Mouse (Mus musculus) lung, postnatal 0 days (tissue): ENCODE results near the gene Babam2. TPM values are rescaled to one million over a fixed set of nuclear protein-coding genes. Genes with fewer than 3 reads are reported as not detected.

Source experiments
- ATAC-seq: fragments of 200-750 bp; cut with Nextera tagmentation; 2 replicates; pipeline ENCODE4 v1.8.0; 2017; ENCODE audit warnings: moderate library complexity
- DNase-seq: peaks from one replicate; pipeline ENCODE4 v3.0.0-alpha.2; 2016; ENCODE audit warnings: low spot score
- H3K27ac ChIP-seq: fragments of 300-500 bp; sonication (generic); 2 replicates; pipeline ENCODE4 v1.5.1; 2014; ENCODE audit warnings: antibody characterized with exemption, mild to moderate bottlenecking, low read length, mixed read lengths
- H3K27me3 ChIP-seq: fragments of 300-500 bp; sonication (generic); replicated peaks from 2 replicates; pipeline ENCODE4 v1.6.1; 2014; ENCODE audit warnings: low read length, mixed read lengths; ENCODE audit not compliant: insufficient read depth
- H3K36me3 ChIP-seq: fragments of 300-500 bp; sonication (generic); 2 replicates; pipeline ENCODE4 v1.6.1; 2014; ENCODE audit warnings: low read length, mixed read lengths; ENCODE audit not compliant: insufficient read depth
- H3K4me1 ChIP-seq: fragments of 300-500 bp; sonication (generic); 2 replicates; pipeline ENCODE4 v1.6.1; 2014; ENCODE audit warnings: antibody characterized with exemption, low read depth, low read length, mixed read lengths; ENCODE audit not compliant: insufficient read depth
- H3K4me2 ChIP-seq: fragments of 300-500 bp; sonication (generic); replicated peaks from 2 replicates; pipeline ENCODE4 v1.6.1; 2014; ENCODE audit warnings: low read depth, mild to moderate bottlenecking, low read length, moderate library complexity, mixed read lengths
- H3K4me3 ChIP-seq: fragments of 300-500 bp; sonication (generic); 2 replicates; pipeline ENCODE4 v1.5.1; 2014; ENCODE audit warnings: low read depth, low read length
- H3K9ac ChIP-seq: fragments of 300-500 bp; sonication (generic); replicated peaks from 2 replicates; pipeline ENCODE4 v1.6.1; 2014; ENCODE audit warnings: low read depth, mild to moderate bottlenecking
- H3K9me3 ChIP-seq: fragments of 300-500 bp; sonication (generic); 2 replicates; pipeline ENCODE4 v1.6.1; 2016; ENCODE audit warnings: low read length, mixed read lengths
- CTCF ChIP-seq: IDR thresholded peaks from 2 replicates; pipeline ENCODE4 v1.5.1; 2016; ENCODE audit warnings: antibody characterized with exemption, mild to moderate bottlenecking
- EP300 ChIP-seq: IDR thresholded peaks from 2 replicates; pipeline ENCODE4 v1.6.1; 2016; ENCODE audit warnings: antibody characterized with exemption, mild to moderate bottlenecking, control low read depth
- WGBS: fragments of 180-500 bp; shearing (Covaris S2); extraction: QIAGEN DNeasy Blood & Tissue Kit; methylation state at CpG from one replicate; pipeline ENCODE4 v1.1.7; 2014; 5-methylcytosine and 5-hydroxymethylcytosine counted together
- polyA plus RNA-seq: library from polyadenylated mRNA; unstranded; fragments of >200 nt; fragmentation: Nextera tagmentation; extraction: Ambion mirVana; gene quantifications from 2 replicates; pipeline ENCODE4 v1.2.1, GENCODE M21; 2015

The Babam2 gene
- polyA plus RNA-seq, 1 experiment from 2014 or later: 39.4 TPM

- ATAC-seq (no peak), DNase-seq (no peak)
- no peak overlapping the region for H3K27ac ChIP-seq
- WGBS: 91% methylated on average over 5 of the region's 5 CpGs
- H3K36me3 ChIP-seq: no peaks in the 10 kb centered on the region
- no peaks in the 10 kb centered on the region for H3K4me1 ChIP-seq
- H3K4me2 ChIP-seq: no peak overlapping the region
- TF ChIP-seq EP300 (no peak), CTCF (no peak)
- no peak overlapping the region for H3K9ac ChIP-seq
- no peak overlapping the region for H3K4me3 ChIP-seq
- no peaks in the 10 kb centered on the region for H3K27me3 ChIP-seq
- no peaks in the 10 kb centered on the region for H3K9me3 ChIP-seq
Observed at GRCm38 (mm10) chr5:31860831-31861624, 163.5 kb downstream of the Babam2 start.

DNA sequence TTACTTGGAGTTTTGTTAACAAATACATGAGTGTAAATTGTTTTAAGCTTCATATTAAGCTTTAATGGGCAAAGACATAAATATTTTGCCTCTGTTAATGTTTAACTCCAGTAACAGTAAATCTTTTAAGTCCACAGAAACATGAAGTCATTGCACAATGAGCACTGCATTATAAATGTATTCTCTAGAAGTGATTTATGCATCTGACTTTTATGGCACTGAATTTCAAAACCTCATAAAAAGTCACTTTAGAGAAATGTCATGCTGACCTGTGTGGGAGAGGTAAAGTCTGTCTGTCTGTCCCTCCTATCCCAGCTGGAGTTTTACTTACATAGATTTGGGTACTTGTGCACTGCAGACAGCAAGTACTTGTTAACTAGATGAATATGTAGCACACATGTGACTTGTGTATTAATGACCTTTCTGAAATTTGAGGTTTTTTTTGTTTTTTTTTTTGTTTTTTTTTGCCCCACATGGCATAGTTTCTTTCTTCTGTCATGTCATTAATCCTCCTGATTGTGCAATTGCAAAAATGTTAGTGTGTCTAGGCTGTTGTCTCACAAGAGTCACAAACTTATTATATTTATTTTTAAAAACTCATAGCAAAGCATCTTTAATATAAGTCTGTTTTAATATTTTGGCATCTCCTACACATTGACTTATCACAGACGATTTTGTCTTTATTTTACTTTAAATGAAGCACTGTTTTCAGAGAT, 165.4 kb downstream of the Babam2 start:
- Histone ChIP-seq H3K27ac (no peak overlapping the region), H3K4me2 (no peak overlapping the region), H3K9ac (no peak overlapping the region), H3K36me3 (no peaks in the 10 kb centered on the region), H3K27me3 (no peaks in the 10 kb centered on the region), H3K4me3 (no peak overlapping the region), H3K9me3 (no peaks in the 10 kb centered on the region), H3K4me1 (no peaks in the 10 kb centered on the region)
- peak; percentile 26 for DNase-seq
- 64% methylated on average over 1 of the region's 1 CpGs for WGBS
- no peak; the same call in 1 of the 2 replicates for ATAC-seq
- TF ChIP-seq EP300 (no peak), CTCF (no peak)

DNA sequence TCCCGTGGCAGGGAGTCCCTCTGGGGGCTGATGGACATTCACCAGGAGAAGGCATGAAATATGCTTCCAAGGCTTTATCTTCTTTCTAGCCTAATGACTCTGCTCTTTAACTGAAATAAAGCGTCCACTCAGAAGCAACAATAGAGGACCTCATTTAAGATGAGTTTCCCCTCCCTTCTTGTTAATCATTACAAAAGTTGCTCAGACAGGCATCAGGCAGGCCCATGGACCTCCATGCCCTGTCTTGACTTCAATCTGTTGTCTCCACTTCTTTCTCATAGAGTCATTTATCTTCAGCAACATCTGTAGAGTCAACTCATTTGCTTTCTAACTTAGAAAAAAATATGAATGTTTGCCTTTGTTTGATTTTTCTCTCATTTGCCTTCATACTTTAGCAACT, 166.6 kb downstream of the Babam2 start:
- Histone ChIP-seq H3K4me1 (no peaks in the 10 kb centered on the region), H3K9ac (no peak overlapping the region), H3K4me2 (no peak overlapping the region), H3K27me3 (no peaks in the 10 kb centered on the region), H3K27ac (no peak overlapping the region), H3K36me3 (no peaks in the 10 kb centered on the region), H3K4me3 (no peak overlapping the region), H3K9me3 (no peaks in the 10 kb centered on the region)
- ATAC-seq (no peak), DNase-seq (no peak)
- TF ChIP-seq EP300: no peak
- no peak for TF ChIP-seq CTCF
- WGBS: 46% methylated on average over 2 of the region's 2 CpGs

DNA sequence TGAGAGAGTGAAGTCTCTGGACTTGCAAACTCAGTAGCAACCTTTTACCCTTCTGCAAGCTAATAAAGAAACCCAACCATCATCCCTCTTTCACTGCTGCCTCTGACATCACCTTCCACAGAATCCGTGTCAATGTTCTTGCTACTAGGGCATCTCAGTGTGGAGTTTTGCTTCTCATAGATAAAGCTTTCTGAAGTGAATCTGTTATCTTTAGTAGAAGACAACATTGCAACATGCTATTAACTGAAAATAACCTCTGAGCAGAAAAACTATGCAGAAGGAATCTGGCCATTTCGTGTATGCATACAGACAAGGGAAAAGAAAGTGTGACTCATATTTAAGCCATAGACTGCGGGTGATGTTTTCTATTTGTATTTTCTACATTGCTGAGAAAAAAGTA, 168.6 kb downstream of the Babam2 start:
- Histone ChIP-seq H3K27ac (no peak overlapping the region), H3K36me3 (no peaks in the 10 kb centered on the region)

GRCm38 (mm10) chr5:31870856-31871520, 173.5 kb downstream of the Babam2 start:
- no peak overlapping the region for H3K9ac ChIP-seq
- TF ChIP-seq CTCF: no peak
- no peaks in the 10 kb centered on the region for H3K27me3 ChIP-seq
- 56% methylated on average over 8 of the region's 8 CpGs for WGBS
- peak overlapping the region; percentile 69 for H3K27ac ChIP-seq
- H3K9me3 ChIP-seq: no peaks in the 10 kb centered on the region
- H3K4me3 ChIP-seq: no peak overlapping the region
- no peaks in the 10 kb centered on the region for H3K36me3 ChIP-seq
- no peaks in the 10 kb centered on the region for H3K4me1 ChIP-seq
- ATAC-seq: peak; percentile 85
- H3K4me2 ChIP-seq: no peak overlapping the region
- peak; percentile 76 for DNase-seq

More for the DNA sequence above, 168.6 kb downstream of the Babam2 start:
- no peaks in the 10 kb centered on the region for H3K27me3 ChIP-seq
- WGBS: 63% methylated on average over 3 of the region's 3 CpGs
- DNase-seq (peak; percentile 21), ATAC-seq (no peak)
- H3K9ac ChIP-seq: no peak overlapping the region
- no peak for TF ChIP-seq EP300
- TF ChIP-seq CTCF: no peak
- H3K9me3 ChIP-seq: no peaks in the 10 kb centered on the region
- H3K4me1 ChIP-seq: no peaks in the 10 kb centered on the region
- no peak overlapping the region for H3K4me3 ChIP-seq
- no peak overlapping the region for H3K4me2 ChIP-seq

- Histone ChIP-seq H3K4me1 (no peaks in the 10 kb centered on the region), H3K27me3 (no peaks in the 10 kb centered on the region), H3K9me3 (no peaks in the 10 kb centered on the region), H3K36me3 (no peaks in the 10 kb centered on the region), H3K9ac (no peak overlapping the region), H3K4me2 (no peak overlapping the region), H3K4me3 (no peak overlapping the region), H3K27ac (no peak overlapping the region)
- no peak for ATAC-seq
- 91% methylated on average over 2 of the region's 2 CpGs for WGBS
- no peak for DNase-seq
- TF ChIP-seq EP300: no peak
Observed at GRCm38 (mm10) chr5:31873328-31873727, 175.8 kb downstream of the Babam2 start.
